Mouse (Mus musculus) megakaryocyte, adult 5-6 weeks (primary cell): Measurements from ENCODE around the gene Cgn. TPM values are rescaled to one million over a fixed set of nuclear protein-coding genes. Genes with fewer than 3 reads are reported as not detected.

Source experiments
- total RNA-seq, 2 experiments: library from RNA; stranded (forward) in 1 of 2; stranded (reverse) in 1 of 2; fragments of 153-499, 151-499 nt in 1 of 2; fragments of 221-1000, 200-1000 nt in 1 of 2; gene quantifications; 2 replicates each; pipeline versions ENCODE4 v1.2.3 to v1.2.4; 2015 to 2017

Cgn gene
- total RNA-seq, 2 experiments from 2014 or later: not detected

Other genes starting within 250 kb of the Cgn start
- gene Snx27, start 203.8 kb downstream of the Cgn start, total RNA-seq (2015): 31.3 and 35.9 TPM in 2 replicates
- 33.8 and 39.8 TPM in 2 replicates for gene Snx27, start 203.8 kb downstream of the Cgn start, total RNA-seq (2017)
- gene Gm10972, start 143.4 kb downstream of the Cgn start, total RNA-seq (2015): not detected in 2 replicates
- not detected in 2 replicates for gene Gm10972, start 143.4 kb downstream of the Cgn start, total RNA-seq (2017)
- 0.80 and 1.1 TPM in 2 replicates for gene Tuft1, start 127.6 kb downstream of the Cgn start, total RNA-seq (2015)
- gene Tuft1, start 127.6 kb downstream of the Cgn start, total RNA-seq (2017): 0.85 and 2.1 TPM in 2 replicates
- gene Selenbp2, start 92.9 kb downstream of the Cgn start, total RNA-seq (2015): not detected in 2 replicates
- not detected in 2 replicates for gene Selenbp2, start 92.9 kb downstream of the Cgn start, total RNA-seq (2017)
- 28.8 and 41.8 TPM in 2 replicates for gene Pogz, start 51.1 kb upstream of the Cgn start, total RNA-seq (2015)
- gene Pogz, start 51.1 kb upstream of the Cgn start, total RNA-seq (2017): 12.1 and 14.4 TPM in 2 replicates
- gene Psmb4, start 100.5 kb upstream of the Cgn start, total RNA-seq (2015): 344 and 379 TPM in 2 replicates
- gene Psmb4, start 100.5 kb upstream of the Cgn start, total RNA-seq (2017): 179 and 223 TPM in 2 replicates
- 22.8 and 26.8 TPM in 2 replicates for gene Selenbp1, start 146.6 kb upstream of the Cgn start, total RNA-seq (2015)
- 25.2 and 27.9 TPM in 2 replicates for gene Selenbp1, start 146.6 kb upstream of the Cgn start, total RNA-seq (2017)
- gene Rfx5, start 167.6 kb upstream of the Cgn start, total RNA-seq (2015): 7.0 and 9.1 TPM in 2 replicates
- gene Rfx5, start 167.6 kb upstream of the Cgn start, total RNA-seq (2017): 8.7 and 10.2 TPM in 2 replicates
- 22.2 and 31.4 TPM in 2 replicates for gene Pi4kb, start 188.2 kb upstream of the Cgn start, total RNA-seq (2015)
- 17.9 and 21.4 TPM in 2 replicates for gene Pi4kb, start 188.2 kb upstream of the Cgn start, total RNA-seq (2017)
- 10.0 and 15.7 TPM in 2 replicates for gene Zfp687, start 229.0 kb upstream of the Cgn start, total RNA-seq (2015)
- gene Zfp687, start 229.0 kb upstream of the Cgn start, total RNA-seq (2017): 11.7 and 39.5 TPM in 2 replicates